Mouse (Mus musculus): ENCODE measurements around the gene C1galt1. TPM values are rescaled to one million over a fixed set of nuclear protein-coding genes. Genes with fewer than 3 reads are reported as not detected.

C1galt1 gene
- total and polyA plus RNA-seq, 2 experiments from 2014 or later = 1.7 to 18.2 TPM

- H3K9ac ChIP-seq = no peak overlapping the region
- no peaks in the 10 kb centered on the region for H3K36me3 ChIP-seq (ENCODE audit: insufficient read depth)
- no peak overlapping the region for H3K4me3 ChIP-seq (ENCODE audit: low read depth, low read length)
- TF ChIP-seq CTCF (IDR thresholded peaks at IDR 0.05; ENCODE audit: low read depth) = no peak
- no peak for DNase-seq
- H3K27ac ChIP-seq (ENCODE audit: low read depth, low read length) = no peak overlapping the region
- no peak for ATAC-seq
- WGBS = 85% methylated on average over 5 of the region's 5 CpGs
- H3K4me2 ChIP-seq (ENCODE audit: low read depth) = no peak overlapping the region
- H3K9me3 ChIP-seq (ENCODE audit: low read length) = no peaks in the 10 kb centered on the region
- H3K27me3 ChIP-seq (ENCODE audit: insufficient read depth, low read length) = no peaks in the 10 kb centered on the region
- 0 out of 2 replicates have a peak, but pooled peaks cover 4% of the 10 kb centered on the region for H3K4me1 ChIP-seq (ENCODE audit: insufficient read depth)
These were observed 13.9 kb downstream of the C1galt1 start for GRCm38 (mm10) chr6:7858586-7858985.

- no peak for TF ChIP-seq CTCF (IDR thresholded peaks at IDR 0.05; ENCODE audit: low read depth)
- H3K4me3 ChIP-seq (ENCODE audit: low read depth, low read length) = no peak overlapping the region
- H3K4me1 ChIP-seq (ENCODE audit: insufficient read depth) = 0 out of 2 replicates have a peak, but pooled peaks cover 4% of the 10 kb centered on the region
- H3K27ac ChIP-seq (ENCODE audit: low read depth, low read length) = no peak overlapping the region
- DNase-seq (no peak), ATAC-seq (no peak)
- H3K36me3 ChIP-seq (ENCODE audit: insufficient read depth) = no peaks in the 10 kb centered on the region
- no peak overlapping the region for H3K9ac ChIP-seq
- 74% methylated on average over 3 of the region's 3 CpGs for WGBS
- no peak overlapping the region for H3K4me2 ChIP-seq (ENCODE audit: low read depth)
- no peaks in the 10 kb centered on the region for H3K9me3 ChIP-seq (ENCODE audit: low read length)
- H3K27me3 ChIP-seq (ENCODE audit: insufficient read depth, low read length) = no peaks in the 10 kb centered on the region
These were observed 14.5 kb downstream of the C1galt1 start for GRCm38 (mm10) chr6:7859161-7859560.

- 32% methylated on average over 3 of the region's 3 CpGs for WGBS
- H3K4me3 ChIP-seq (ENCODE audit: low read depth, low read length) = no peak overlapping the region
- H3K9me3 ChIP-seq (ENCODE audit: low read length) = no peaks in the 10 kb centered on the region
- H3K27me3 ChIP-seq (ENCODE audit: insufficient read depth, low read length) = no peaks in the 10 kb centered on the region
- no peak overlapping the region for H3K9ac ChIP-seq
- no peaks in the 10 kb centered on the region for H3K36me3 ChIP-seq (ENCODE audit: insufficient read depth)
- H3K4me1 ChIP-seq (ENCODE audit: insufficient read depth) = 0 out of 2 replicates have a peak, but pooled peaks cover 4% of the 10 kb centered on the region
- no peak for TF ChIP-seq CTCF (IDR thresholded peaks at IDR 0.05; ENCODE audit: low read depth)
- DNase-seq (peak; percentile 50), ATAC-seq (peak; percentile 72)
- H3K4me2 ChIP-seq (ENCODE audit: low read depth) = no peak overlapping the region
- no peak overlapping the region for H3K27ac ChIP-seq (ENCODE audit: low read depth, low read length)
These were observed 16.4 kb downstream of the C1galt1 start for GRCm38 (mm10) chr6:7861033-7861432.

- Histone ChIP-seq H3K9ac (no peak overlapping the region), H3K36me3 (ENCODE audit: insufficient read depth) (0 out of 2 replicates have a peak, but pooled peaks cover 3% of the 10 kb centered on the region), H3K27me3 (ENCODE audit: insufficient read depth, low read length) (no peaks in the 10 kb centered on the region), H3K4me2 (ENCODE audit: low read depth) (no peak overlapping the region), H3K9me3 (ENCODE audit: low read length) (no peaks in the 10 kb centered on the region), H3K4me3 (ENCODE audit: low read depth, low read length) (no peak overlapping the region), H3K4me1 (ENCODE audit: insufficient read depth) (0 out of 2 replicates have a peak, but pooled peaks cover 4% of the 10 kb centered on the region), H3K27ac (ENCODE audit: low read depth, low read length) (no peak overlapping the region)
- DNase-seq = no peak
- 70% methylated on average over 4 of the region's 4 CpGs for WGBS
- TF ChIP-seq CTCF (IDR thresholded peaks at IDR 0.05; ENCODE audit: low read depth) = no peak
- no peak for ATAC-seq
These were observed 18.7 kb downstream of the C1galt1 start for GRCm38 (mm10) chr6:7863354-7863753.

GRCm38 (mm10) chr6:7876836-7877235, 32.2 kb downstream of the C1galt1 start:
- TF ChIP-seq CTCF (IDR thresholded peaks at IDR 0.05; ENCODE audit: low read depth) = no peak
- H3K4me1 ChIP-seq (ENCODE audit: insufficient read depth) = no peaks in the 10 kb centered on the region
- no peak overlapping the region for H3K27ac ChIP-seq (ENCODE audit: low read depth, low read length)
- H3K27me3 ChIP-seq (ENCODE audit: insufficient read depth, low read length) = no peaks in the 10 kb centered on the region
- H3K4me3 ChIP-seq (ENCODE audit: low read depth, low read length) = no peak overlapping the region
- no peak overlapping the region for H3K4me2 ChIP-seq (ENCODE audit: low read depth)
- DNase-seq = no peak
- no peaks in the 10 kb centered on the region; the same call in 1 of the 2 replicates for H3K36me3 ChIP-seq (ENCODE audit: insufficient read depth)
- no peak overlapping the region for H3K9ac ChIP-seq
- H3K9me3 ChIP-seq (ENCODE audit: low read length) = no peaks in the 10 kb centered on the region
- no peak for ATAC-seq
- WGBS = 95% methylated on average over 5 of the region's 5 CpGs

- no peak overlapping the region for H3K27ac ChIP-seq (ENCODE audit: low read depth, low read length)
- H3K9ac ChIP-seq = no peak overlapping the region
- ATAC-seq (no peak), DNase-seq (no peak)
- H3K36me3 ChIP-seq (ENCODE audit: insufficient read depth) = no peaks in the 10 kb centered on the region
- H3K27me3 ChIP-seq (ENCODE audit: insufficient read depth, low read length) = no peaks in the 10 kb centered on the region
- no peak for TF ChIP-seq CTCF (IDR thresholded peaks at IDR 0.05; ENCODE audit: low read depth)
- no peaks in the 10 kb centered on the region for H3K9me3 ChIP-seq (ENCODE audit: low read length)
- WGBS = 65% methylated on average over 1 of the region's 1 CpGs
- H3K4me2 ChIP-seq (ENCODE audit: low read depth) = no peak overlapping the region
- H3K4me1 ChIP-seq (ENCODE audit: insufficient read depth) = no peaks in the 10 kb centered on the region
- no peak overlapping the region for H3K4me3 ChIP-seq (ENCODE audit: low read depth, low read length)
These were observed 37.0 kb downstream of the C1galt1 start for GRCm38 (mm10) chr6:7881595-7882128.

- TF ChIP-seq CTCF (IDR thresholded peaks at IDR 0.05; ENCODE audit: low read depth) = no peak
- Histone ChIP-seq H3K9me3 (ENCODE audit: low read length) (no peaks in the 10 kb centered on the region), H3K4me2 (ENCODE audit: low read depth) (no peak overlapping the region), H3K36me3 (ENCODE audit: insufficient read depth) (no peaks in the 10 kb centered on the region), H3K4me3 (ENCODE audit: low read depth, low read length) (no peak overlapping the region), H3K27ac (ENCODE audit: low read depth, low read length) (no peak overlapping the region), H3K27me3 (ENCODE audit: insufficient read depth, low read length) (no peaks in the 10 kb centered on the region), H3K4me1 (ENCODE audit: insufficient read depth) (no peaks in the 10 kb centered on the region), H3K9ac (no peak overlapping the region)
- no peak for ATAC-seq
- WGBS = 61% methylated on average over 13 of the region's 13 CpGs
- no peak for DNase-seq
These were observed 37.9 kb downstream of the C1galt1 start for GRCm38 (mm10) chr6:7882520-7882919.
